Mouse (Mus musculus): ENCODE measurements around the gene Aadacl2. TPM values are rescaled to one million over a fixed set of nuclear protein-coding genes. Genes with fewer than 3 reads are reported as not detected.

Aadacl2 gene
- total RNA-seq (2021), result not detected
- long read RNA-seq, experiment 1, result 0 reads
- long read RNA-seq, experiment 2, result 0 reads

DNA sequence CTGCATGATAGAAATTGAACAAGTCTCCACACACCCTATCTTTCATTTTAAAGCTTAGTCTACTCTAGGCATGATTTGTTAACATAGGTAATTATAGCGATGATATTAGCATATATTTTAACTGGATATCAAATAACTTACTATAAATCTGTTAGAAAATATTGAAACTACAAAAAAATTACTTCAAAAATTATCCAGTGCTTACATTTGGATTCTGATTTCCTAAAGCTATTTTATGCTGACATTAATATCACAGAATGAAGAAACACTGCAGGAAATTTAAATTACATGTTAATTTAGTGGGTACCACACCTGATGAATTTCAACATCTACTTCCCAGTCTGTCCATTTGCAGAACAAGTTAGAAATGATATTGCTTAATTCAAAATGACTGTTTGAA is at the start of gene Aadacl2:
Gene Aadacl2, plus strand, starts transcription at position 301 of the 400 bp plus-strand sequence.
- no peak for DNase-seq (ENCODE audit: low spot score in 2 of 2)

GRCm38 (mm10) chr3:59970891-59971290 is 35.7 kb upstream of the Aadacl2 start:
- DNase-seq (ENCODE audit: low spot score in 2 of 2), result no peak

DNA sequence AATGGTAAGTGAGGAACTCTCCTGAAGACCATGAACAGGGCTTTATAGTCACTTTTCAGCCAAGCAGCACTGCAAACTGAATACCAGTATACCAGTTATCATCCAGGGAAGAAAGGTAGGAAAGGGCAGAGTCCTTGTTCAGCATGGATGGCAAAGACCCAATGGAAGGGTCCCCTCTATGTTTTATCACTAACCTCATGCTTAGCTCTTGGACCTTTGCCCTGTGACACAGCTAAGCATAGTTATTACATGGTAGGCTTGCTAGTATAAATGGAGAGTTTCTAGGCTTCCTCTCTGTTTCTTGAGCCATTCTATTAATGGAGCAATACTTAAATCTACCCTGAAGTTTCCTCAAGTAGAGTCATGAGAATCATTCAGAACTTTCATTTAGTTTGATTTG is 32.0 kb upstream of the Aadacl2 start:
- DNase-seq (ENCODE audit: low spot score in 2 of 2), result no peak

- DNase-seq (ENCODE audit: low spot score in 2 of 2), result no peak
Observed at GRCm38 (mm10) chr3:60003622-60004021, 2.9 kb upstream of the Aadacl2 start.

DNA sequence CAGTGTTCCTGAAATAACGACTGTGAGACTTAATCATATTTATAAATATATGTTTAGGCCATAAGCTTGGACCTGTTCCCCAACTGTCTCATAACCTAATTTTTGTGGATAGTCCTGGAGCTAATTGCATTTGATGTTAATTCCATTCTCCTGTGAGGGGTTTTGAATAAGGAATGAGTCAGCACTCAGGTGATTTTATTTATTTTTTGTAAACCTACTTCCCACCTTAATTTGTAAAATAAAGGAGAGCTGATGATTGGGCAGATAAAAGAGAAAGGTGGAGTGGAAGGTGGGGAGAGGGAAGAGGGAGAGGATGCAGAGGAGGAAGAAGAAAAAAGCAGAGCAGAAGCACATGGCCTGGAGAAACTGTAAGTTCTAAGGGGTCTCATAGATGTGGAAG is 18.9 kb downstream of the Aadacl2 start, which contains the start of gene Aadac:
Gene Aadac, plus strand, starts transcription at position 301 of the 400 bp plus-strand sequence.
- DNase-seq (ENCODE audit: low spot score in 2 of 2), result no peak

- no peak for DNase-seq (ENCODE audit: low spot score in 2 of 2)
Observed at GRCm38 (mm10) chr3:60031511-60031910, 25.0 kb downstream of the Aadacl2 start.

DNA sequence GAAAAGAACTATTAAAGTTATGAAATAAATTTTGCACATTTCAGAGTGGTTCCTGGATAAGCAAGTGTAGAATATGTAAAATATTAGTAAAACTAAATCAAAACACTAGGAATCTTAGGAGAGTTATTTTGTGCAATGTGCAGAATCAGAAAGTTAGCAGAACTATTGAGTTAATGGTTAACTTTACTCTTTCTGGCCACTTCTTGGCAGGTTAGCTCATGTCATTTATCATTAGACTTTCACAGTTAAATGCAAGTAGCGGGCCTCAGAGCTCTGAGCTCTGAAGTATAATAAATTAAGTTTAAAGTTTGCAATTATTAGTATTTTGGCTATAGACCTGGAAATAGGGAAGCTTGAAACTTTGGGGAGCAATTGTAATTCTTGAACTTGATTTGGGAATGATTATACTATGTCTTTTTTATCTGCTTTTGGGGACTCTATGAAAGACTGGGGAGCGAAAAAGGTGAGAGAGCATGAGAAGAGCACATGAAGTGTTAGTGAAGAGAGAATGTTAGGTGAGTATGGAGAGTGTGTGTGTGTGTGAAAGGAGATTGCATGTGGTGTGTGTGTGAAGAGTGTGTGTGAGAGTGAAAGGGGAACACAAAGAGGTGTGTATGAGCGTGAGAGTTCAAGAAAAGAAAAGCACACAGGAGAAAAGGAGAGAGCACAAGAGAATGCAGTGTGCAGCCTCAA is 39.8 kb downstream of the Aadacl2 start:
- no peak for DNase-seq (ENCODE audit: low spot score in 2 of 2)

DNA sequence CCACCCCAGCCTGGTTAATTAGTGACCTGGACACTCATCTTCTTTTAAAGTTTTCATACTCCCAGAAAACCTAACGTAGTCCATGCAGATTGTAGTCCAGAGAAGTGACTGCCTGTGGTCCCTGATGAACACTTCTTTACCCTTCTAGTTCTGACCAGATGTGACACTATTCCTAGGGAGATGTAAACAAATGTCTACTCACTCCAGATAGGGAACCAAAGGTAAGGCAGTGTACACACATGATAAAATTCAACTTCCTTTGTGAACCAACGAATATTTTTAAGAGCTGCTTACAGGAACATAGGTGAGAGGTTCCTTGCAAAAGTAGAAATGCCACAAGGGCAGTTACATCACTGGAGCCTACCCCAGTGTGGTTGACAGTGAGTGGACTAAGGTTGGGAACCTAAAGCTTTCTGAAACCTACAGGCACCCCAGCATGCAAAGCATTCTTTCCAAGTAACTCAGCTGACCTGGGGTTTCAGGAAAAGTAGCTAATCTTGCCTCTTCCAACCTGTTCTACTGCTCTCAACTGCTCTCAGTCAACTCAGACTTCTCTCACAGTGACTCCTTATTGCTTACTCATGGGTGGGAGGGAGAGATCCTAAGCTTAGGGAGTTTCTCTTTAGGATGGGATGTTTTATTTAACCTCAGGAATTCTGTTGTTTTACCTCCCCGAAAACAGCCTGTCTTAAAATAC is 46.8 kb downstream of the Aadacl2 start:
- DNase-seq (ENCODE audit: low spot score in 2 of 2), result no peak

- no peak for DNase-seq (ENCODE audit: low spot score in 2 of 2)
Observed at GRCm38 (mm10) chr3:60053931-60054330, 47.4 kb downstream of the Aadacl2 start.

GRCm38 (mm10) chr3:60056451-60056850 is 49.9 kb downstream of the Aadacl2 start:
- DNase-seq (ENCODE audit: low spot score in 2 of 2), result no peak

DNA sequence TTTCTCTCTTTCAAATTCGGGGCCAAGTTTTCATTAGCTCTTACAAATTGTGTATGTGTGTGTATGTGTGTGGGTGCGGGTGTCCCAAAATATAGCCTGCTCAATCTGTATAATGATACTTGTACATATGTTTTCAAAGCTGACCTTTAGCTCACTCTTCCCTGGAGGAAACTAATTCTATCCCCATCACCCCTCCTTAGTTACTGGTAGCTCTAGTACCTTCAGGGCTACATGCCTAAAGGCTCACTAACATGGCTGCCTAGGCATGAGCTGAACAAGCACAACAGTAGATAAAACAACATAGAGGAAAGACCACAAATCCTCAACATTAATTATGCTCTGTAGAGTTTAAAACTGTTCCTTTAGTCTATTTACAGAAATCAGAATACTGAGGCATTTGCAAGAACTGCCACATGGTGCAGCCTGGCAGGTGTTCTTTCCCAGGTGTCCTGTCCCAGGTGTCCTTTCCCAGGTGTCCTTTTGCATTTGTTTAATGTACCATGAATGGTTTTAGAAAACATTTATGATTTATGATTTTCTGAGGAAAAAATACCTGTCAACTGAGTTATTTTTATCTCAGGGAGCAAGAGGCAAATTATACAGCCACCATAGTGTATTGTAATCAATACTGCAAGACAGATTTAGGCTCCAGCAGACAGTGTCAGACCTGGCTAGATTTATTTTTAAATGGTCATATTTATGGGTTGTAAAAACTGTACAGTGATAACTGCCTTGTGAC is 50.7 kb downstream of the Aadacl2 start:
- no peak for DNase-seq (ENCODE audit: low spot score in 2 of 2)

- DNase-seq (ENCODE audit: low spot score in 2 of 2), result no peak
Observed at GRCm38 (mm10) chr3:60057809-60058082, 51.2 kb downstream of the Aadacl2 start.

Other genes with a start within 250 kb of the Aadacl2 start
- gene Gm8298, start 145.7 kb upstream of the Aadacl2 start, total RNA-seq (2021), result not detected
- gene C130079G13Rik, start 81.5 kb upstream of the Aadacl2 start, total RNA-seq (2021), result not detected
- not detected for gene Aadac, start 19.0 kb downstream of the Aadacl2 start, total RNA-seq (2021)
- 1 to 10 TPM in 1 of 2 experiments, not detected in 1; 6.5 TPM for gene Sucnr1, start 75.1 kb downstream of the Aadacl2 start, total RNA-seq (2021)

Measured in adrenal gland, adult 18-20 months (tissue).